Mouse (Mus musculus) splenic B cell, adult 2 months (primary cell): ENCODE data around the gene Sema4b.

Experiments used
- DNase-seq: peaks from one replicate; pipeline ENCODE4 v3.0.0-alpha.2; 2011; ENCODE audit warnings: low read depth, low spot score
- H3K27me3 ChIP-seq: 2 replicates; pipeline ENCODE4 v1.6.1; 2012; ENCODE audit warnings: mild to moderate bottlenecking, low read length, moderate library complexity, mixed read lengths; ENCODE audit not compliant: control insufficient read depth, poor library complexity, insufficient read depth, severe bottlenecking
- H3K36me3 ChIP-seq: 2 replicates; pipeline ENCODE4 v1.6.1; 2012; ENCODE audit warnings: mild to moderate bottlenecking, low read length, moderate library complexity, mixed read lengths; ENCODE audit not compliant: control insufficient read depth, poor library complexity, insufficient read depth, severe bottlenecking

Sema4b gene

GRCm38 (mm10) chr7:80165432-80165831, 21.2 kb upstream of the Sema4b start:
- H3K36me3 ChIP-seq: no peaks in the 10 kb centered on the region
- no peak for DNase-seq
- no peaks in the 10 kb centered on the region for H3K27me3 ChIP-seq

- no peak for DNase-seq
- Histone ChIP-seq H3K27me3 (no peaks in the 10 kb centered on the region), H3K36me3 (no peaks in the 10 kb centered on the region)
Measured at GRCm38 (mm10) chr7:80166740-80167139, 19.9 kb upstream of the Sema4b start.

DNA sequence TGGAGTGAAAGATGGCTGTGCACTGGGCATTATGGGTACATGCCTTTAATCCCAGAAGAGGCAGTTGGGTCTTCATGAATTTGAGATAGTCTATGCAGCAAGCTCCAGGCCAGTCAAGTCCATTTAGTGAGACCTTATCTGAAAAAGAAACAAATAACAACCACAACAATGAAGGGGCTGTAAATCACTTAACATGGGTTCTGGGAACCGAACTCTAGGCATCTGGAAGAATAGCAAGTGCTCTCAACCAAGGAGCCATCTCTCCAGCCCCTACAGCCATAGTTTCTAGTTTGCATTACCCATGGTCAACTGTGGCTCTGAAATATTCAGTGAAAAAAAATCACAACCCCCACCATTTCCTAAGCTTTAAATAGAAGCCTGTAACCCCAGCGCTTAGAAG, 16.8 kb upstream of the Sema4b start:
- Histone ChIP-seq H3K36me3 (no peaks in the 10 kb centered on the region), H3K27me3 (no peaks in the 10 kb centered on the region)
- DNase-seq: no peak

GRCm38 (mm10) chr7:80171345-80171744, 15.3 kb upstream of the Sema4b start:
- H3K36me3 ChIP-seq: no peaks in the 10 kb centered on the region
- H3K27me3 ChIP-seq: no peaks in the 10 kb centered on the region
- DNase-seq: no peak

- Histone ChIP-seq H3K27me3 (no peaks in the 10 kb centered on the region), H3K36me3 (no peaks in the 10 kb centered on the region)
- no peak for DNase-seq
Measured at GRCm38 (mm10) chr7:80172069-80172956, 14.3 kb upstream of the Sema4b start.

DNA sequence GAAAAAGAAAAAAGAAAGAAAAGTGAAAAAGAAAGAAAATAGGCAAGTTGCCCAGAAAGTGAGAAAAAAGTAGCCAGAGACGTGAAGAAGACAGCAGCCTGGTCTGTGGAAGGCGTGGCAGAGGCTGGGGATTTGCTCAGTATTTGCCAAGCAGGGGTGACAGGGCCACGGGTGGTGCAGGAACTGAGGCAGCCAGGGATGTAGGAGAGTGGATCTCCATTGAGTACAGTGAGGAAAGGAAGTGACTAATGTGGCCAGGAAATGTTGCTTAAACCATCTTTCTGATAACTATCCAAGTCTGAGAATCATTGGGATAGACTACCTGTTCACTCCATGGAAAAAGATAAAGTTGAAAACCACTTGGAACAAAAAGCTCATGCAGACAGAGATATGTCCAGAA, 10.5 kb upstream of the Sema4b start:
- Histone ChIP-seq H3K36me3 (no peaks in the 10 kb centered on the region), H3K27me3 (no peaks in the 10 kb centered on the region)
- no peak for DNase-seq

DNA sequence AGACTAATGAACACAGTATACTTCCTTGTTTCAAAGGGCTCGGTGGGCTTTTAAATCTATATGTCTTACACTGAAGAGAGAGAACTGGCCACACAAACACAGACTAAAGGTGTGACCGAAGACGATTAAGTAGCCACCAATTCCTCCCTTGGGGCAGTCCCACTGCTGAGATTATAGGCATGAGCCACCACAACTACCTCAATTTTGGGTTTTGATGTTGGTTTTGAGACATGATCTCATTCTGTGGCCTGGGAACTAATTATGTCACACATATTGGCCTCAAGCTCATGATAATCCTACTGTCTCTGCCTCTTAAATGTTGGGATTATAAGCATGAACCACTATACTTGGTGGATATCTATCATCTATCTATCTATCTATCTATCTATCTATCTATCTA, 9.2 kb upstream of the Sema4b start:
- Histone ChIP-seq H3K36me3 (no peaks in the 10 kb centered on the region), H3K27me3 (no peaks in the 10 kb centered on the region)
- DNase-seq: peak; percentile 64

DNA sequence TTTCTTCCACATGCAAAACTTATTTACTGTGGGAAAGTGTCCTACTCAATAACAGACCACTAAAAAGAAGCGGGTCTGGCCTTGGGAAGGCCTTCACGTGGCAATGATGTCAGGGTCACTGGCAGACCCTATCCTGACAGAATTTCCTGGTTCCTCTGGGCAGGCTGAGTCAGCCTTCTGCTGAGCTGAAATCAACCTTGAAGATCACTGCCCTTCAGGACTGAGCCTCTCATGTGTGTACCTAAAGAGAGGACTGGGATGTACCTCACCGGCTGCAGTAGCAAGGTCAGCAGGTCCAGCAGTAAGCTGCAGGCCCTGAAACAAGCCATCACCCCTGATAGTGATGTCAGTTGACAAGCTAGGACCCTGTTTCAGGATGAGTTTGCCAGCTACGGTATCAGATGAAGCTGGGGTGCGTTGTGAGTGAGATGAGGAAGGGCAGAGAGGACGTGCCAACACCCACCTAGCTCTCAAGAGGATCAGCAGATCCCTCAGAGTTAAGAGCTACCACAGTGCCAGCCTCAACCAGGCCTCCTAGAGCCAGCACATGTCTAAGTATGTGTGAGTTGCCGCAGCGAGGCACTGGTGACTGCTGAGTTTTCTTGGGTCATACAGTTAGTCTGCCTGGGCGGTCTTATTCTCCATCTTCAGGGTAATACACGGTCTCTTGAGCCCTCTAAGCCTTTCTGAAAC, 8.5 kb upstream of the Sema4b start:
- Histone ChIP-seq H3K27me3 (no peaks in the 10 kb centered on the region), H3K36me3 (no peaks in the 10 kb centered on the region)
- no peak for DNase-seq

- no peaks in the 10 kb centered on the region for H3K36me3 ChIP-seq
- DNase-seq: no peak
- no peaks in the 10 kb centered on the region for H3K27me3 ChIP-seq
Measured at GRCm38 (mm10) chr7:80179327-80179726, 7.3 kb upstream of the Sema4b start.

DNA sequence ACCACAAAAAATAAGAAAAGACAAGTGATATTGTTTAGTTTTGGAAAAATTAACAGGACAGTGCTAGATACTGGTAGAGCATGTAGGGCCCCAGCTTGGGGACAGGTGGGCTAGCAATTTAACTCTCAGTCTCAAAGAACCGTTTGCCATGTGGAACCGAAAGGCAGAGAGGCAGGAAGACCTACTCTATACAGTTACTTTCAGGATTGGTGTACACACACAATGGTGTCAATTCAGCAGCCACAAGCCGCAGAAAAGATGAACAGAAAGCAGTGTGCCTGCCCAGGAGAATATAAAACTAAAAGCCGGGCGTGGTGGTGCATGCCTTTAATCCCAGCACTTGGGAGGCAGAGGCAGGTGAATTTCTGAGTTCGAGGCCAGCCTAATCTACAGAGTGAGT, 6.9 kb upstream of the Sema4b start:
- H3K36me3 ChIP-seq: no peaks in the 10 kb centered on the region
- DNase-seq: peak; percentile 73
- H3K27me3 ChIP-seq: no peaks in the 10 kb centered on the region

GRCm38 (mm10) chr7:80180202-80180601, 6.4 kb upstream of the Sema4b start:
- no peaks in the 10 kb centered on the region for H3K36me3 ChIP-seq
- DNase-seq: no peak

DNA sequence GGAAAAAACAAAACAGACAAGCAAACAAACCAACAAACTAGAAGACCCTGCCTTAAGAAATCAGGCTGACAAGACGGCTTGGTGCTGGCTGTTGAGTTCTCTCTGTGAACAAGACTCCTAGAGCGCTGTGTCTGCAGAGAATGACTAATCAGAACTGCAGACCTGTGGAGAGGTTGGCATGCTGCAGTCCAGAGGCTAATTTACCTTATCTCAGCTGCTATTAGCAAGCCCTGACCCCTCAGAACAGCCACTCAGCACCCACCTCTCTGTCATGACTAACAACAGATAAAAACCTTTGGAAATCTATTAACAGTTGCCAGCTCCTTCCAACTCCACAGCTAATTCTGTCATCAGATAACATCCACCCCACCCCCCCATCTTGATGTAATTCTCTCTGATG, 5.6 kb upstream of the Sema4b start:
- no peak for DNase-seq
- no peaks in the 10 kb centered on the region for H3K36me3 ChIP-seq
- no peaks in the 10 kb centered on the region for H3K27me3 ChIP-seq

More at GRCm38 (mm10) chr7:80180202-80180601, 6.4 kb upstream of the Sema4b start:
- H3K27me3 ChIP-seq: no peaks in the 10 kb centered on the region

DNA sequence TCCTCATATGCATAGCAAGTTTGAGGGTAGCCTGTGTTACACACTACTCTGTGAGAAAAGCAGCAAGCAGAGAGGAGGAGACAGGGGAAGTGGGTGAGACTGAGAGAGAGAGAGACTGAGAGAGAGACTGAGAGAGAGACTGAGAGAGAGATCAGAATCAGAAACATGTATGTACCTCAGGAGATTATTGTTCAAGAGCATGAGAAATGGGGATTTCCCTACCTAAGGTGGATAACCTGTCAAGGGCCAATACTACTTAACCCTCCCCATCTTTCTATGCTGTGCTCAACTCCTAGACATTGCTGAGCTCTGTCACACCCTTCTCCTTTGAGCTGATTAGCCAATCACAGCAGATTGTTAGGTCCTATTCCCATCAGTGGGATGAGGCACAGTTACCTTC, 4.5 kb upstream of the Sema4b start:
- DNase-seq: peak; percentile 42
- H3K36me3 ChIP-seq: no peaks in the 10 kb centered on the region
- H3K27me3 ChIP-seq: no peaks in the 10 kb centered on the region

DNA sequence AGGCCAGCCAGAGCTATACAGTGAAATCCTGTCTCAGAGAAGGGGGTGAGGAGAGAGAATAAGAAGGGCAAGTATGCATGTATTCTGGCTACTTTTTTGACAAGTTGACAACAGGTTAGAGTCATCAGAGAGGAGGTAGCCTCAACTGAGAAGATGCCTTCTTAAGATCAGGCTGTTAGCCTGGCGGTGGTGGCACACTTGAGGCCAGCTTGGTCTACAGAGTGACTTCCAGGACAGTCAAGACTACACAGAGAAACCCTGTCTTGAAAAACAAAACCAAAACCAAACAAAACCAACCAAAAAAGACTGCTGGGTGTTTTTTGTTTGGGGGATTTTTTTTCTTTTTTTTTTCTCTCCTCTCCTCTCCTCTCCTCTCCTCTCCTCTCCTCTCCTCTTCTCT, 3.2 kb upstream of the Sema4b start:
- Histone ChIP-seq H3K27me3 (no peaks in the 10 kb centered on the region), H3K36me3 (no peaks in the 10 kb centered on the region)
- no peak for DNase-seq

DNA sequence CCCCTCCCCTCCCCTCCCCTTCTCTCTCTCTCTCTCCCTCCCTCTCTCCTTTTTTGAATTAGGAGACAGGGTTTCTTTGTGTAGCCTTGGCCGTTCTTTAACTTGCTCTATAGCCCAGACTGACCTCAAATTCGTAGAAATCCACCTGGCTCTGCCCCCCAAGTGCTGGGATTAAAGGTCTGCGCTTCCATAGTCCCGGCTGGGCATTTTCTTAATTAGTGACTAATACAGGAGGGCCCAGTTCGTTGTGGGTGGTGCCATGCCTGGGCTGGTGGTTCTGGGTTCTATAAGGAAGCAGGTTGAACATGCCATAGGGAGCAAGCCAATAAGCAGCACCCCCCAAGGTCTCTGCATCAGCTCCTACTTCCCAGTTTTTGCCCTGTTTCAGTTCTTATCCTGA, 2.7 kb upstream of the Sema4b start:
- no peaks in the 10 kb centered on the region for H3K36me3 ChIP-seq
- no peaks in the 10 kb centered on the region for H3K27me3 ChIP-seq
- DNase-seq: no peak
